Mouse (Mus musculus) myocyte (in vitro differentiated cells): ENCODE measurements around the gene Prex1. TPM values are rescaled to one million over a fixed set of nuclear protein-coding genes. Genes with fewer than 3 reads are reported as not detected.

Experiments
- H3K27me3 ChIP-seq: one replicate; pipeline ENCODE4 v1.6.1; 2011; ENCODE audit not compliant: control insufficient read depth, insufficient read depth, insufficient read length
- H3K36me3 ChIP-seq: one replicate; pipeline ENCODE4 v1.6.1; 2011; ENCODE audit not compliant: control insufficient read depth, insufficient read depth
- H3K4me2 ChIP-seq: one replicate; pipeline ENCODE4 v1.6.1; 2011; ENCODE audit warnings: low read depth, control low read depth
- H3K4me3 ChIP-seq: one replicate; pipeline ENCODE4 v1.5.1; 2011; ENCODE audit warnings: mild to moderate bottlenecking, control low read depth, moderate library complexity
- H3K79me2 ChIP-seq: one replicate; pipeline ENCODE4 v1.6.1; 2011; ENCODE audit not compliant: control insufficient read depth, insufficient read depth
- H3ac ChIP-seq: one replicate; pipeline ENCODE4 v1.6.1; 2011; ENCODE audit not compliant: control insufficient read depth, insufficient read length
- CEBPB ChIP-seq: IDR thresholded peaks from 2 replicates; pipeline ENCODE4 v1.6.1; 2011; ENCODE audit warnings: mild to moderate bottlenecking, moderate library complexity; ENCODE audit not compliant: poor library complexity, insufficient read depth, severe bottlenecking
- E2F4 ChIP-seq: IDR thresholded peaks from one replicate; pipeline ENCODE4 v1.6.1; 2011; ENCODE audit warnings: mild to moderate bottlenecking, control low read depth, moderate library complexity; ENCODE audit not compliant: insufficient read depth
- MAX ChIP-seq: IDR thresholded peaks from one replicate; pipeline ENCODE4 v1.6.1; 2011; ENCODE audit warnings: low read depth, mild to moderate bottlenecking, control low read depth
- MYOD1 ChIP-seq, 3 experiments: IDR thresholded peaks; one replicate each; pipeline ENCODE4 v1.6.1; 2011; ENCODE audit warnings: control low read depth in 2 of 3, low read depth in 2 of 3, mild to moderate bottlenecking in 2 of 3, moderate library complexity in 1 of 3; ENCODE audit not compliant: insufficient read length in 2 of 3, control insufficient read depth in 1 of 3
- MYOG ChIP-seq, 3 experiments: IDR thresholded peaks; one replicate each; pipeline ENCODE4 v1.6.1; 2011; ENCODE audit warnings: control low read depth in 2 of 3, low read depth in 2 of 3, mild to moderate bottlenecking in 2 of 3; ENCODE audit not compliant: insufficient read length in 2 of 3, control insufficient read depth in 1 of 3, insufficient read depth in 1 of 3
- POLR2A ChIP-seq: IDR thresholded peaks from one replicate; pipeline ENCODE4 v1.6.1; 2011; ENCODE audit warnings: low read depth, mild to moderate bottlenecking, control low read depth, moderate library complexity; ENCODE audit not compliant: insufficient read length
- POLR2AphosphoS2 ChIP-seq: IDR thresholded peaks from one replicate; pipeline ENCODE4 v1.6.1; 2011; ENCODE audit warnings: low read depth, control low read depth; ENCODE audit not compliant: insufficient read length
- REST ChIP-seq: IDR thresholded peaks from one replicate; pipeline ENCODE4 v1.6.1; 2011; ENCODE audit warnings: mild to moderate bottlenecking, control low read depth, moderate library complexity; ENCODE audit not compliant: insufficient read depth, insufficient read length
- SRF ChIP-seq: IDR thresholded peaks from one replicate; pipeline ENCODE4 v1.6.1; 2011; ENCODE audit warnings: low read depth; ENCODE audit not compliant: control insufficient read depth, insufficient read length
- TCF3 ChIP-seq: IDR thresholded peaks from one replicate; pipeline ENCODE4 v1.6.1; 2011; ENCODE audit warnings: low read depth, control low read depth; ENCODE audit not compliant: insufficient read length
- USF1 ChIP-seq: IDR thresholded peaks from one replicate; pipeline ENCODE4 v1.6.1; 2011; ENCODE audit warnings: low read depth, mild to moderate bottlenecking, control low read depth, moderate library complexity
- polyA plus RNA-seq: library from polyadenylated mRNA; unstranded; fragments of >200 nt; fragmentation: generic; extraction: Trizol; gene quantifications from one replicate; pipeline ENCODE4 v1.2.1, GENCODE M21; 2012; ENCODE audit warnings: missing spikeins

The Prex1 gene
- polyA plus RNA-seq, 1 experiment, result 0.17 TPM

- no peaks in the 10 kb centered on the region for H3K36me3 ChIP-seq
- no peak for TF ChIP-seq REST
- TF ChIP-seq POLR2AphosphoS2, result no peak
- TF ChIP-seq USF1, result no peak
- no peak for TF ChIP-seq MYOG (IDR thresholded peaks at IDR 0.05; ENCODE audit: control insufficient read depth in 1 of 3, insufficient read depth in 1 of 3, insufficient read length in 2 of 3, low read depth in 2 of 3)
- TF ChIP-seq MAX, result no peak
- no peak for TF ChIP-seq E2F4
- no peak for TF ChIP-seq CEBPB
- TF ChIP-seq SRF, result no peak
- no peak overlapping the region for H3ac ChIP-seq
- no peaks in the 10 kb centered on the region for H3K79me2 ChIP-seq
- H3K4me2 ChIP-seq, result peak overlapping the region; percentile 60
- peaks cover 3% of the 10 kb centered on the region for H3K27me3 ChIP-seq
- no peak overlapping the region for H3K4me3 ChIP-seq
These were observed 16.9 kb upstream of the Prex1 start for GRCm38 (mm10) chr2:166730567-166730915.

DNA sequence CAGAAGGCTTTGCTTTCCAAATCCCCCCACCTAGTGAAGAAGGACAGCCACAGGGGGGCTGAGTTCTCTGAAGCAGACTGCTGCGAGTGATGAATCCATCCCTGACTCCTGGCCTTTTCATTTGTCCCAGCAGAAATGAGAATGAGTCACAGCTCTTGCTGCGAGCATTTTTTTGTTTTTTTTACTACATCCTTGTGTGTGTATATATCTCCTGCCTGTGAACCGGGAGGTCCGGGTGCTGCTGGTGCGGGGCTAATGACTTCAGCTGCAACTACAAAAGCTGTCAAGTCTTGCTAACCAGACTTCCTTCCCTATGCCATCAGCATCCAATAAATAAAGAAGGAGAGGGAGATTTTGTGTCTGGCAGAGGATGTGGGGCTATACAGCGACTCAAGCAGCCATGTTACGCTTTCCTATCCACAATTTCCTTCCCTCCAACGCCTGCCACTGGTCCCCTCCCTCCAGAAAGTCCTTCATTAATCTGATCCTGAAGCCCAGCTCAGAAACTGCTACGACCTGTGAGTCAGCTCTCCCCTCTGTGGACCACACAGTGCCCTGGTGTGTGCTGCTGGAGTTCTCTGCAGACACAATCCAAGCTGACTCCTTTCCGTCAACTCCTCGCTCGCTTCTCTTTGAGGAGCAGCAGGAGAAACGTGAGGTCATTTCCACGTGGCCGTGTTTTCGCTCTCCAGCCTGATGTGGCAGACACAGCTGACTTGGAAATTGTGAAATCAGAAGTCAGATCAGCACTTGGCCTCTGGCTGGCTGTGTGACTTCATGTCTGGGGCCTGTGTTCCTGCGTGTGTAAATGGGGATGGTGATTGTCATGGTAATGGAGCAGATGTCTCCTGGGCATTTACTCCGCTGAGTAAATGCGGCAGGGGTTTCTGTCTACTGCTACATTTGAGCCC is 16.3 kb upstream of the Prex1 start:
- no peaks in the 10 kb centered on the region for H3K36me3 ChIP-seq
- TF ChIP-seq USF1 (no peak), MYOG (IDR thresholded peaks at IDR 0.05; ENCODE audit: control insufficient read depth in 1 of 3, insufficient read depth in 1 of 3, insufficient read length in 2 of 3, low read depth in 2 of 3) (no peak), CEBPB (peak; percentile 37; the same call in 1 of the 2 replicates)
- no peak overlapping the region for H3ac ChIP-seq
- peaks cover 3% of the 10 kb centered on the region for H3K27me3 ChIP-seq
- no peaks in the 10 kb centered on the region for H3K79me2 ChIP-seq
- H3K4me3 ChIP-seq, result no peak overlapping the region
- H3K4me2 ChIP-seq, result peak overlapping the region; percentile 60

- TF ChIP-seq MYOG (IDR thresholded peaks at IDR 0.05; ENCODE audit: control insufficient read depth in 1 of 3, insufficient read depth in 1 of 3, insufficient read length in 2 of 3, low read depth in 2 of 3) (no peak), POLR2A (no peak), CEBPB (no peak), USF1 (no peak), MYOD1 (IDR thresholded peaks at IDR 0.05; ENCODE audit: control insufficient read depth in 1 of 3, insufficient read length in 2 of 3, low read depth in 2 of 3) (no peak), POLR2AphosphoS2 (no peak), TCF3 (no peak), E2F4 (no peak)
- H3K27me3 ChIP-seq, result peaks cover 3% of the 10 kb centered on the region
These were observed 15.4 kb upstream of the Prex1 start for GRCm38 (mm10) chr2:166729045-166729444.

GRCm38 (mm10) chr2:166728261-166728680 is 14.6 kb upstream of the Prex1 start:
- TF ChIP-seq MYOG (IDR thresholded peaks at IDR 0.05; ENCODE audit: control insufficient read depth in 1 of 3, insufficient read depth in 1 of 3, insufficient read length in 2 of 3, low read depth in 2 of 3) (no peak), POLR2AphosphoS2 (no peak), E2F4 (no peak)

More at GRCm38 (mm10) chr2:166729045-166729444, 15.4 kb upstream of the Prex1 start:
- no peaks in the 10 kb centered on the region for H3K79me2 ChIP-seq
- no peak overlapping the region for H3ac ChIP-seq
- H3K4me3 ChIP-seq, result no peak overlapping the region
- no peaks in the 10 kb centered on the region for H3K36me3 ChIP-seq
- no peak overlapping the region for H3K4me2 ChIP-seq

DNA sequence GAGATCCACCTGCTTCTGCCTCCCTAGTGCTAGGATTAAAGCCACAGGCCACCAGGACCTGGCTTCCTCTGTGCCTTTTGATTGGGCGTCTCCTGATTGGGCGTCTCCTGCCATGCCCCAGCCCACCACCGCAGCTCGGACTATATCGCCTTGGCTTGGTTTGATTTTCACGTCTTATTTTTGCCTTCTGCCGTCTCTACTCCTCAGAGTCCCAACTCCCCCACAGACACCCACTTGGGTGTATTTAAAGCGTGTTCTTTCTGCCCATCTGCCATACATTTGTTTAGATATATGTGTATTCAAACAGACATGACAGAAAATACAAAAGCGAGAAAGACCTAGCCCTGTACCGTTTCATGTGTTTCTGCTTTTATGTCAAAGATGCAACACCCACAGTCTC is 14.2 kb upstream of the Prex1 start:
- no peak for TF ChIP-seq MAX
- TF ChIP-seq POLR2A, result no peak
- TF ChIP-seq REST, result no peak
- TF ChIP-seq CEBPB, result no peak
- no peak for TF ChIP-seq MYOG (IDR thresholded peaks at IDR 0.05; ENCODE audit: control insufficient read depth in 1 of 3, insufficient read depth in 1 of 3, insufficient read length in 2 of 3, low read depth in 2 of 3)
- TF ChIP-seq SRF, result no peak
- TF ChIP-seq MYOD1 (IDR thresholded peaks at IDR 0.05; ENCODE audit: control insufficient read depth in 1 of 3, insufficient read length in 2 of 3, low read depth in 2 of 3), result no peak
- no peak for TF ChIP-seq E2F4
- no peak for TF ChIP-seq POLR2AphosphoS2
- Histone ChIP-seq H3K4me2 (no peak overlapping the region), H3K36me3 (no peaks in the 10 kb centered on the region), H3K27me3 (peaks cover 3% of the 10 kb centered on the region), H3K79me2 (no peaks in the 10 kb centered on the region), H3ac (no peak overlapping the region), H3K4me3 (no peak overlapping the region)

More at GRCm38 (mm10) chr2:166728261-166728680, 14.6 kb upstream of the Prex1 start:
- Histone ChIP-seq H3K4me3 (no peak overlapping the region), H3K27me3 (peaks cover 3% of the 10 kb centered on the region), H3K36me3 (no peaks in the 10 kb centered on the region), H3K4me2 (no peak overlapping the region), H3K79me2 (no peaks in the 10 kb centered on the region), H3ac (no peak overlapping the region)
